Mouse (Mus musculus): ENCODE measurements around the gene Aanat. TPM values are rescaled to one million over a fixed set of nuclear protein-coding genes. Genes with fewer than 3 reads are reported as not detected.
"Not testable (repeated sequence)": the region's sequence is repeated elsewhere in the genome, so short reads cannot be mapped to it uniquely, and the experiment has no call there.

The Aanat gene
- total RNA-seq, 2 experiments from 2014 or later = 0.56 to 1.4 TPM

DNA sequence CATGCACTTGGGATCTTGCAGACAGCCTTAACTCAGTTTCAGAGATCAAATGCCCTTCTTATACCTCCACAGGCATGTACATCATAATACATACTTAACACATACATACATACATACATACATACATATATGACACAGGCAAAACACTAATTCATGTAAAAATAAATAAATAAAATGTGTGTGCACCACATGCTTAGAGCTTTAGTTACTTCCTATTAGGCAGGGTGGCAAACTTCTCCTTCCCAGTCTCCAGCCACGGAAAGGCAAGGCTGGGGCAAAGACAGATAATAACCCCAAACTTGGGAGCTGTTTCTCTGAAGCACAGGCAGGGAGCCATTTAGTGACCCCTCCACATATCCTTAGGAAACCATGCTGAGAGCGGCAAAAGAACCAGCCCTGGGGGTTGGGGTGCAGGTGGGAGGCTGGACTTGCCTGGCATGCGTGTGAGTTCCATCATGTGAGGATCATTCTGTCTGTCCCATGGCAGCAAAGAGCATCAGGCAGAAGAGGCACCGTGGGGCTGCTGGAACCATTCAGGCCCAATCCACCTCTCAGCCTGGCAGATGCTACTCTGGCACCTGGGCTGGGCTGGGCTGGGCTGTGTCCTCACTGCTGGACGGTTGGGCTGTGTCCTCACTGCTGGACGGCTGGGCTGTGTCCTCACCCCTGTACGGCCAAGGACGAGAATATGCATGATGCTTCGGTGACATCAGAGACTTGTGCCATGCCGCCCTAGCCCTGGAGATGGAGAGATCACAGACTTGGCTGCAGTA, 40.3 kb downstream of the Aanat start, which contains the start of gene Rhbdf2:
TSS of gene Rhbdf2 (minus strand) at position 721 of the 773 bp plus-strand sequence.
- no peak for DNase-seq (ENCODE audit: low spot score in 2 of 2)

- DNase-seq (ENCODE audit: low spot score in 2 of 2) = no peak
These were observed 41.1 kb downstream of the Aanat start for GRCm38 (mm10) chr11:116627072-116628020.

GRCm38 (mm10) chr11:116628712-116629111, 42.5 kb downstream of the Aanat start:
- peak; percentile 89 to 95 for DNase-seq (ENCODE audit: low spot score in 2 of 2)

- DNase-seq (ENCODE audit: low spot score in 2 of 2) = no peak
These were observed 43.2 kb downstream of the Aanat start for GRCm38 (mm10) chr11:116629472-116629871.

- no peak for DNase-seq (ENCODE audit: low spot score in 2 of 2)
These were observed 44.1 kb downstream of the Aanat start for GRCm38 (mm10) chr11:116630171-116630965.

- DNase-seq (ENCODE audit: low spot score in 2 of 2) = no peak
These were observed 46.7 kb downstream of the Aanat start for GRCm38 (mm10) chr11:116632962-116633361.

- DNase-seq (ENCODE audit: low spot score in 2 of 2) = not testable (repeated sequence)
These were observed 50.4 kb downstream of the Aanat start for GRCm38 (mm10) chr11:116636607-116637006.

GRCm38 (mm10) chr11:116641168-116641567, 54.9 kb downstream of the Aanat start:
- DNase-seq (ENCODE audit: low spot score in 2 of 2) = no peak

DNA sequence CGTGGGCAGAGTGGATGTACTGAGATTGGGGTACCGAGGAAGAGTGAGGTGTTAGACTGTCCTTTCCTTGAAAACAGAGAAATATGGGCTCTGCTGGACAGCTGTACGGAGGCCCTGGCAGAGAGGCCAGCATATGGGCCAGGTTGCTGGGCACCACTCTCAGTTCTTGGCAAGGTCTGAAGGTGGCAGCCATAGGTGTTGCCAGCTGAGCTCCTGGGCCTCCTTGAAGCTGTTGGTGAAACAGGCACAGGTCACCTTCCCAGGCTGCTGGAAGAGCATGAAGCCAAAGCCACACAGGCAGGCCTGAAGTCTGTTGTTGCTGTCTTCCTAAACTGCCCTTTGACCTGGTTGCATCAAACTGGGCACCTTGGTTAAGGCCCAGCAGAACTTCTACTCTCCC, 55.5 kb downstream of the Aanat start:
- no peak for DNase-seq (ENCODE audit: low spot score in 2 of 2)

DNA sequence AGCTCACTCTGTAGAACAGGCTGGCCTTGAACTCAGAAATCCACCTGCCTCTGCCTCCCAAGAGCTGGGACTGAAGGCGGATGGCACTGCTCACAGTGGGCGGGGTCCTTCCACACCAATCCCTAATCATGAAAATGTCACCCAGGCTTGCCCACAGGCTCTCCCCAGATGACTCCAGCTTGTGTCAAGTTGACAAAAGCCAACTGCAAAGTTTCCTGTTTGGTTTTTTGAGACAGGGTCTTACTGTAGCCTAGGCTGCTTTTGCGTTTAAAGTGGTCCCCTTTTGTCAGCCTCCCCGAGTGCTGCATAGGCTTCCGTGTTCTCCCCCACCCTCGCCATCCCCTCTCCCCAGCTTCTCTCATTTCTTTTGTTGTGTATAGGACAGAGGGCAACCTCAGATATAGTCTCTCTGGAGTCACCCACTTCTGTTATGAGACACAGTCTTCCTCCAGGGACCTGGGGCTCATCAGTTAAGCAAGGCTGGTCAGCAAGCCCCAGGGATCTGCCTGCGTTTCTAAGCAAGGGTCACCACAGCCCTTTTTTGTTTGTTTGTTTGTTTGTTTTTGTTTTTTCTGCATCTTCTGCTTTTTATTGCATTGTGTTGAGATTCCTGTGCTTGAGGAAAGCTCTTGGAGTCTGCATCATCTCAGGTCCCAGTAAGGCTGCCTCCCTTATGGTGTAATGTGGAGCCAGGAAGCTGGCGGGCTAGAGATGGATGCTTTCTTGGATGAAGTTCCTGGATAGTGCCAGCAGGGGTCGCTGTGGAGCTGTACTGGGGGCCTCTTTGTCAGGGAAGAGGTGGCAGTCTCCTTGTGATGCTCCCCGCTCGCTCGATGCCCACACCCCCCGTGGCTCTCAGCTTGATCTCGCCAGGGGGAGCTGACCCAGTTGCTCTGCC, 56.7 kb downstream of the Aanat start:
- peak; percentile 94 to 97 for DNase-seq (ENCODE audit: low spot score in 2 of 2)

DNA sequence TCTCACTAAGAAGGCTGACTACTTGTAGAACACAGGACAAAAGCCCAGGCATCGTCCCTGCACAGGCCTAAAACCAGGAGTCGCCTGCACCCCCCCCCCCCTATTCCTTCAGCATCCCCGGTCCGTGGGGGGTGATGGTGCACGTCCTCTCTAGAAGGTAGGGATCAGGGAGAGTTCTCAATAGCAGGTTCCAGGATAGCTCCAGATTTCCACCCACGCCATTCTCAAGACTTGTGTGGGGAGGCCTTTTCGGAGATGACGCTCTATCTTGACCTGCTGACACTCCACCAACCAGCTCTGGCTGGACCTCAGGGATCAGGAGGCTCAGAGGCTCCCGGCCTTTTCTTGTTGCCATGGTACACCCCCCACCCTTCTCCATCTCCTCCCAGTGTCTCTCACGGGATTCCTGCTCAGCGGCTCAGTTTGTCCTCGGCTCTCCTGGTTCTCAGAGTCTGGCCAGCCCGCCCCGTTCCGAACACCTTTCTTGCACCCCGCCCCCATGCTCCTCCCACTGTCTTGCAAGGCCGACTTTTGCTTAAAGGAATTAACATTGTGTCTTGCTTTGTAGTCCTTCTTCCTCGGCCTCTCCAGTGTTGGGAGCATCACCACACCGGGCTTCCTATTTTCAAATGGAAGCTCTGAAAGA, 57.5 kb downstream of the Aanat start:
- peak in 1 of 2 experiments; percentile 35 for DNase-seq (ENCODE audit: low spot score in 2 of 2)

GRCm38 (mm10) chr11:116644225-116645112, 58.2 kb downstream of the Aanat start:
- peak in 1 of 2 experiments; percentile 25 for DNase-seq (ENCODE audit: low spot score in 2 of 2)

GRCm38 (mm10) chr11:116645446-116646110, 59.3 kb downstream of the Aanat start:
- no peak for DNase-seq (ENCODE audit: low spot score in 2 of 2)

GRCm38 (mm10) chr11:116646136-116646535, 59.9 kb downstream of the Aanat start:
- DNase-seq (ENCODE audit: low spot score in 2 of 2) = no peak

- DNase-seq (ENCODE audit: low spot score in 2 of 2) = no peak
These were observed 60.5 kb downstream of the Aanat start for GRCm38 (mm10) chr11:116646771-116647170.

All from left cerebral cortex, adult 18-20 months (tissue).